Mouse (Mus musculus) C2C12 (cell line): ENCODE data around the gene Hjurp. TPM values are rescaled to one million over a fixed set of nuclear protein-coding genes. Genes with fewer than 3 reads are reported as not detected.

Experiments used
- H3K27me3 ChIP-seq: one replicate; pipeline ENCODE4 v1.6.1; 2011; ENCODE audit not compliant: control insufficient read depth, insufficient read depth, insufficient read length
- H3K36me3 ChIP-seq: one replicate; pipeline ENCODE4 v1.6.1; 2011; ENCODE audit not compliant: control insufficient read depth, insufficient read depth
- H3K4me3 ChIP-seq: one replicate; pipeline ENCODE4 v1.5.1; 2011; ENCODE audit warnings: mild to moderate bottlenecking, control low read depth; ENCODE audit not compliant: poor library complexity, insufficient read depth, severe bottlenecking
- H3K79me2 ChIP-seq: one replicate; pipeline ENCODE4 v1.6.1; 2011; ENCODE audit not compliant: control insufficient read depth, insufficient read depth
- H3K79me3 ChIP-seq: one replicate; pipeline ENCODE4 v1.6.1; 2011; ENCODE audit warnings: low read depth, control low read depth
- H3ac ChIP-seq: one replicate; pipeline ENCODE3; 2011; ENCODE audit warnings: low read depth; ENCODE audit not compliant: control insufficient read depth, insufficient read length
- CEBPB ChIP-seq: IDR thresholded peaks from one replicate; pipeline ENCODE4 v1.6.1; 2011; ENCODE audit warnings: low read depth, mild to moderate bottlenecking, control low read depth, moderate library complexity
- CTCF ChIP-seq: IDR thresholded peaks from one replicate; pipeline ENCODE4 v1.5.1; 2011; ENCODE audit not compliant: control insufficient read depth, insufficient read depth, insufficient read length
- FOSL1 ChIP-seq: IDR thresholded peaks from one replicate; pipeline ENCODE4 v1.8.0; 2011; ENCODE audit warnings: mild to moderate bottlenecking, low read length; ENCODE audit not compliant: poor library complexity, insufficient read depth, severe bottlenecking
- MAX ChIP-seq: IDR thresholded peaks from one replicate; pipeline ENCODE4 v1.6.1; 2011; ENCODE audit warnings: mild to moderate bottlenecking, control low read depth
- MYOD1 ChIP-seq: IDR thresholded peaks from one replicate; pipeline ENCODE4 v1.6.1; 2011; ENCODE audit warnings: low read depth; ENCODE audit not compliant: control insufficient read depth, insufficient read length
- MYOG ChIP-seq: IDR thresholded peaks from one replicate; pipeline ENCODE4 v1.6.1; 2011; ENCODE audit not compliant: control insufficient read depth, insufficient read length; ENCODE audit errors: extremely low read depth
- USF1 ChIP-seq: IDR thresholded peaks from one replicate; pipeline ENCODE4 v1.6.1; 2011; ENCODE audit warnings: low read depth, mild to moderate bottlenecking, control low read depth, moderate library complexity
- polyA plus RNA-seq: library from polyadenylated mRNA; unstranded; fragments of >200 nt; fragmentation: generic; extraction: Trizol; gene quantifications from one replicate; pipeline ENCODE4 v1.2.1, GENCODE M21; 2012; ENCODE audit warnings: missing spikeins

The Hjurp gene
- polyA plus RNA-seq, 1 experiment = 54.4 TPM

GRCm38 (mm10) chr1:88305018-88305795, 27.8 kb upstream of the Hjurp start:
- TF ChIP-seq FOSL1 = no peak
- TF ChIP-seq MAX = no peak
- TF ChIP-seq MYOG = no peak
- no peak for TF ChIP-seq USF1
- no peak for TF ChIP-seq MYOD1
- no peak for TF ChIP-seq CEBPB
- no peak for TF ChIP-seq CTCF
- Histone ChIP-seq H3ac (no peak overlapping the region), H3K4me3 (no peak overlapping the region), H3K79me2 (no peaks in the 10 kb centered on the region), H3K36me3 (no peaks in the 10 kb centered on the region), H3K79me3 (no peaks in the 10 kb centered on the region), H3K27me3 (no peaks in the 10 kb centered on the region)

GRCm38 (mm10) chr1:88304261-88304985, 27.0 kb upstream of the Hjurp start:
- Histone ChIP-seq H3K36me3 (no peaks in the 10 kb centered on the region), H3K4me3 (no peak overlapping the region), H3K79me2 (no peaks in the 10 kb centered on the region), H3K79me3 (no peaks in the 10 kb centered on the region), H3ac (no peak overlapping the region), H3K27me3 (no peaks in the 10 kb centered on the region)
- TF ChIP-seq USF1 = no peak
- TF ChIP-seq CTCF = no peak
- TF ChIP-seq CEBPB = no peak
- no peak for TF ChIP-seq MAX
- TF ChIP-seq MYOD1 = no peak
- no peak for TF ChIP-seq FOSL1
- no peak for TF ChIP-seq MYOG

- Histone ChIP-seq H3K79me3 (no peaks in the 10 kb centered on the region), H3K27me3 (no peaks in the 10 kb centered on the region), H3K36me3 (no peaks in the 10 kb centered on the region), H3K79me2 (no peaks in the 10 kb centered on the region), H3K4me3 (no peak overlapping the region), H3ac (no peak overlapping the region)
- TF ChIP-seq CTCF (no peak), FOSL1 (no peak), MYOG (no peak)
Measured at GRCm38 (mm10) chr1:88303762-88304161, 26.3 kb upstream of the Hjurp start.

- TF ChIP-seq MYOD1 = no peak
- TF ChIP-seq CEBPB = no peak
- TF ChIP-seq FOSL1 = no peak
- no peak for TF ChIP-seq MAX
- TF ChIP-seq MYOG = no peak
- TF ChIP-seq USF1 = no peak
- no peak for TF ChIP-seq CTCF
- Histone ChIP-seq H3K4me3 (no peak overlapping the region), H3K79me3 (no peaks in the 10 kb centered on the region), H3K27me3 (no peaks in the 10 kb centered on the region), H3K36me3 (no peaks in the 10 kb centered on the region), H3K79me2 (no peaks in the 10 kb centered on the region), H3ac (no peak overlapping the region)
Measured at GRCm38 (mm10) chr1:88302057-88302740, 24.8 kb upstream of the Hjurp start.

- Histone ChIP-seq H3ac (no peak overlapping the region), H3K79me3 (no peaks in the 10 kb centered on the region), H3K4me3 (no peak overlapping the region), H3K79me2 (no peaks in the 10 kb centered on the region), H3K36me3 (no peaks in the 10 kb centered on the region), H3K27me3 (no peaks in the 10 kb centered on the region)
- TF ChIP-seq CTCF (no peak), MYOG (no peak), CEBPB (no peak), MAX (no peak)
Measured at GRCm38 (mm10) chr1:88301121-88302014, 23.9 kb upstream of the Hjurp start.
